Mouse (Mus musculus) ES-Bruce4 (cell line): ENCODE measurements around the gene Pcnt. TPM values are rescaled to one million over a fixed set of nuclear protein-coding genes. Genes with fewer than 3 reads are reported as not detected.

ENCODE experiments used
- H3K27ac ChIP-seq: 2 replicates; pipeline ENCODE4 v1.5.1; 2012; ENCODE audit warnings: low read length, inconsistent platforms; ENCODE audit not compliant: insufficient read depth
- H3K27me3 ChIP-seq: 2 replicates; pipeline ENCODE4 v1.6.1; 2012; ENCODE audit warnings: mild to moderate bottlenecking, low read length, inconsistent platforms; ENCODE audit not compliant: control insufficient read depth, poor library complexity, insufficient read depth, severe bottlenecking
- H3K36me3 ChIP-seq: 2 replicates; pipeline ENCODE4 v1.6.1; 2012; ENCODE audit warnings: inconsistent platforms, mild to moderate bottlenecking, low read length, moderate library complexity; ENCODE audit not compliant: control insufficient read depth, poor library complexity, insufficient read depth, severe bottlenecking
- H3K4me1 ChIP-seq: one replicate; pipeline ENCODE4 v1.8.1; 2011; ENCODE audit warnings: low read length; ENCODE audit not compliant: control insufficient read depth, insufficient read depth
- H3K4me3 ChIP-seq: 2 replicates; pipeline ENCODE4 v1.5.1; 2011; ENCODE audit warnings: low read depth, mild to moderate bottlenecking, low read length
- H3K9ac ChIP-seq: 2 replicates; pipeline ENCODE4 v1.6.1; 2012; ENCODE audit warnings: low read depth, mild to moderate bottlenecking, inconsistent platforms; ENCODE audit not compliant: poor library complexity, severe bottlenecking
- H3K9me3 ChIP-seq: replicated peaks from 2 replicates; pipeline ENCODE4 v1.6.1; 2012; ENCODE audit warnings: mild to moderate bottlenecking, low read length, inconsistent platforms; ENCODE audit not compliant: control insufficient read depth, poor library complexity, insufficient read depth, severe bottlenecking
- CTCF ChIP-seq: IDR thresholded peaks from one replicate; pipeline ENCODE4 v1.8.1; 2011; ENCODE audit warnings: low read depth, low read length
- EP300 ChIP-seq: IDR thresholded peaks from 2 replicates; pipeline ENCODE4 v1.6.1; 2011; ENCODE audit warnings: low read depth, low read length; ENCODE audit not compliant: insufficient read depth
- POLR2A ChIP-seq: IDR thresholded peaks from one replicate; pipeline ENCODE4 v1.8.1; 2011; ENCODE audit warnings: low read length; ENCODE audit not compliant: insufficient read depth
- polyA plus RNA-seq: library from polyadenylated mRNA; stranded (reverse); fragments of >200 nt; gene quantifications from 2 replicates; pipeline ENCODE4 v1.2.4, GENCODE M21; 2011; ENCODE audit warnings: low read depth; ENCODE audit not compliant: missing spikeins, insufficient read depth, insufficient read length

Gene Pcnt
- polyA plus RNA-seq, 1 experiment, result 42.2 TPM

DNA sequence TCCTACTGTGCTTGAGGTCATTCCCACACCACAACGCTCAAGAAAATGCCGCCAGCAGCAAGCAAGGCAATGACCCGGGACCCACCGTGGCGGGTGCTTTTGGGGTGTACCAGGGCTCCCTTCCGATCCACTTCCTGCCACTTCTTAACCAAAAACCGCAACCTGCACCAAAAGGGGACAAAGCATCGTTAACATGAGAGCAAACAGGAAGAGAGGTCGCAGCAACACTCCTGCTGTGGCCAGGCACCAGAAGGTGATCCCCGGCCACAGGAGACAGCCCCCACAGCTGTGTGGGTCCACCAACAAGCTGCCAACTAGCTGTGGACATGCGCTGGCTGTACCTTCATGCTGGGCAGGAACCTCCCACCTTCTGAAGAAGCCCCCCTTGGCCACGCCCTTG is 87.6 kb downstream of the Pcnt start:
- Histone ChIP-seq H3K4me3 (no peak overlapping the region), H3K9ac (no peak overlapping the region), H3K27me3 (no peaks in the 10 kb centered on the region), H3K4me1 (no peaks in the 10 kb centered on the region), H3K36me3 (peaks cover 38% of the 10 kb centered on the region), H3K27ac (no peak overlapping the region), H3K9me3 (no peaks in the 10 kb centered on the region)
- TF ChIP-seq EP300 (no peak), POLR2A (no peak), CTCF (no peak)

DNA sequence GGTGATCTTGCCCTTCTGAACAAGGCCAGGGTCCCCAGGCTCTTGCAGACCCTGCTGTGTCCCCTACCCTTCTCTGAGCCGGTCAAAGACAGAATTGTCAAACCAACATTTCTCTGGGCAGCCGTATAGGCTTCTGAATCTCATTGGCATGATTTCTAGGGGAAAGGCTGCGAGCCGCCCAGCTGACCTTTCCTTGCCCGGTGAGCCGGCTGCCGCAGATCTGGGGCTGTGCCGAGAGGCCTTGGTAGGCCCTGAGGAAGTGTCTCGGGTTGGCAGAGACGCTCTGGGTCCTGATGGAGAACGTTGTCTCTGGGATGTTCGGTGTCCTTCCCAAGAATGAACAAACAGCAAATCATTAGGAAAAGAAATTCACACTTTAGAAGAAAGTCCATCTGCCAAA is 88.6 kb downstream of the Pcnt start:
- Histone ChIP-seq H3K27me3 (no peaks in the 10 kb centered on the region), H3K9ac (no peak overlapping the region), H3K4me3 (no peak overlapping the region), H3K36me3 (peaks cover 40% of the 10 kb centered on the region), H3K4me1 (no peaks in the 10 kb centered on the region), H3K9me3 (no peaks in the 10 kb centered on the region), H3K27ac (no peak overlapping the region)
- TF ChIP-seq POLR2A (no peak), CTCF (no peak), EP300 (no peak)

DNA sequence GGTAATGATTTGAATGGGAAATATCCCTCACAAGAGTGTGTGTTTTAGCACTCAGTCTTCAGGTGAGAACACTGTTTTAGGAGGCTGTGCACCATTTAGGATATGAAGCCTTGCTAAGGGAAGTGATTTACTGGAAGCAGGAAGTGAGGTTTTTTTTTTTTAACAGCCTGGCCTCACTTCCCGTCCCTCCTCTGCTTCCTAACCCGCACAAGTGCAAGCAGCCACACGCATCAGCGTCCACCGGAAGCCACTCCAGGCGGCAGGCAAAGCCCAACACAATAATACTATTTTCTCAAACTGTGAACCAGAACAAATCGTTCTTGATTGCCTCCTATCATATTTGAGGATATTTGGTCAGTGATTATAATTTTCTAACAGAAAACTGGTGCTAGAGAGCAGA is 90.6 kb downstream of the Pcnt start:
- Histone ChIP-seq H3K36me3 (peaks cover 40% of the 10 kb centered on the region), H3K4me1 (no peaks in the 10 kb centered on the region), H3K9ac (no peak overlapping the region), H3K27me3 (no peaks in the 10 kb centered on the region), H3K9me3 (no peaks in the 10 kb centered on the region), H3K4me3 (no peak overlapping the region), H3K27ac (no peak overlapping the region)
- TF ChIP-seq EP300, result no peak
- TF ChIP-seq CTCF, result no peak
- no peak for TF ChIP-seq POLR2A

DNA sequence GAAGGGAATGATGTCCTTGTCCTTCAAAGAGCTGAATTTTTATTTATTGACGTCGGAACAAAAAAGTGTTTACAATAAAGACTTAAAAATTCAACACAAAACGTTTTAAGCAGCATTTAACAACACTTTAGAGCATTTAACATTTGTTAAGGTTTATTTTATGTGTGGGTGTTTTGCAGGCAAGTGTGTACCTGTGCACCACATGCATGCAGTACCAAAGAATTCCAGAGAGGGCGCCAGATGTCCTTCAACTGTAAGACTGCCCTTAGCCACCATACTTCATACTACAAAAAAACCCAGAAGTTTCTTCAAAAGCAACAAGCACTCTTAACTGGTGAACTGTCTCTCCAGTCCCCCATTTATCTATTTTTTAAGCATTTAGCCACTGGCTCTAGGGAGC is 96.0 kb downstream of the Pcnt start:
- no peak for TF ChIP-seq EP300
- no peak for TF ChIP-seq POLR2A
- peak; percentile 29 for TF ChIP-seq CTCF
- no peaks in the 10 kb centered on the region for H3K27me3 ChIP-seq
- no peak overlapping the region for H3K27ac ChIP-seq
- H3K4me3 ChIP-seq, result no peak overlapping the region
- no peaks in the 10 kb centered on the region for H3K9me3 ChIP-seq
- H3K36me3 ChIP-seq, result peaks cover 11% of the 10 kb centered on the region
- peaks cover 2% of the 10 kb centered on the region for H3K4me1 ChIP-seq
- H3K9ac ChIP-seq, result no peak overlapping the region

DNA sequence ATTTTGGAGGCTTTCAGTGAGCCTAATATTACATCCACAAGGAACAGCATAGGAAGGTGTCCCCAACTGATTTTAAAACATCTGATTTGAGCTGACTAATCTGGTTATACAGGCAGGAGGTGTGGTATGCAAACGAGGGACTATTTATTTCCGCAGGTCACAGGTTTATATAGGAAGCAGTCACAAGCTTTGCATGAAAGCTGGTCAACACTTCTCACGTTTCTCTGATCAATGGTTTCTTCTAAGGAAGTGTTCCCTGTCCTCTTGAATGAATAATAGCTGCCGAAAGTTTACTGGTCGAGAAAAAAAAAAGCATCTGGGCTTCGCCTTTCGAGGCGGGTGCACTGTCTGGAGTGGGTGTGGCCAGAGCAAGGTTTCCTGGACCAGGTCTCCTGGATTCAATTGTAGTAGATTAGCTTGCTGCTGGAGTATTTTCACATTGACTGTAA is 96.5 kb downstream of the Pcnt start:
- H3K27ac ChIP-seq, result no peak overlapping the region
- H3K4me1 ChIP-seq, result peaks cover 2% of the 10 kb centered on the region
- H3K27me3 ChIP-seq, result no peaks in the 10 kb centered on the region
- H3K4me3 ChIP-seq, result no peak overlapping the region
- TF ChIP-seq CTCF (no peak), EP300 (no peak), POLR2A (no peak)
- no peak overlapping the region for H3K9ac ChIP-seq
- H3K36me3 ChIP-seq, result peaks cover 7% of the 10 kb centered on the region
- H3K9me3 ChIP-seq, result no peaks in the 10 kb centered on the region

DNA sequence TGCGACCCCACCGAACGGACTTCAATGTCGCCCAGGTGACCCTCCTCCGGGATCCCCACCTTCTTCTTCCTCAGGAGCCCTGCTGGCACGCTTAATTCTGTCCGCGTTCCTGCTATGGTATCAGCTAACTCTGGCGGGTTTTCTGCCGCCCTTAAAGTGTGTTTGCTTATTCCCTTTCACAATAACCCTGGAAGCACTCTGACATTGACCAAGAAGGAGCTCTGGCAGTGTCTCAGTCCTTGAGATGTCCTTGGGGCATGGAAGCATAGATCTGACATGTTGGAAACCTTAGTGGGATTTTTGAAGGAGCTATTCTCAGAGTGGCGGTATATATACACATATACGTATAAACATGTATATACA is 97.1 kb downstream of the Pcnt start:
- Histone ChIP-seq H3K27me3 (no peaks in the 10 kb centered on the region), H3K4me3 (peak overlapping the region; percentile 95), H3K4me1 (peaks cover 2% of the 10 kb centered on the region), H3K36me3 (peaks cover 2% of the 10 kb centered on the region), H3K9me3 (no peaks in the 10 kb centered on the region), H3K27ac (no peak overlapping the region), H3K9ac (peak overlapping the region; percentile 84)
- TF ChIP-seq EP300 (no peak), POLR2A (no peak), CTCF (no peak)
